Mouse (Mus musculus): ENCODE measurements around the gene Slc35b4. TPM values are rescaled to one million over a fixed set of nuclear protein-coding genes. Genes with fewer than 3 reads are reported as not detected.

Slc35b4 gene
- polyA plus RNA-seq, 1 experiment: 52.2 TPM

- H3K27ac ChIP-seq (ENCODE audit: insufficient read depth, low read length): no peak overlapping the region
- no peak overlapping the region for H3K4me3 ChIP-seq (ENCODE audit: insufficient read depth, low read length)
- no peaks in the 10 kb centered on the region for H3K4me1 ChIP-seq (ENCODE audit: control insufficient read depth, insufficient read depth, low read length)
- no peak for TF ChIP-seq CTCF (IDR thresholded peaks at IDR 0.05; ENCODE audit: extremely low read depth, insufficient read depth, low read length)
- TF ChIP-seq POLR2A (IDR thresholded peaks at IDR 0.05; ENCODE audit: extremely low read depth, insufficient read depth, low read length): no peak
Observed at GRCm38 (mm10) chr6:34146042-34146441, 30.9 kb downstream of the Slc35b4 start.

- TF ChIP-seq CTCF (IDR thresholded peaks at IDR 0.05; ENCODE audit: extremely low read depth, insufficient read depth, low read length) (no peak), POLR2A (IDR thresholded peaks at IDR 0.05; ENCODE audit: extremely low read depth, insufficient read depth, low read length) (no peak)
- Histone ChIP-seq H3K27ac (ENCODE audit: insufficient read depth, low read length) (no peak overlapping the region), H3K4me1 (ENCODE audit: control insufficient read depth, insufficient read depth, low read length) (no peaks in the 10 kb centered on the region), H3K4me3 (ENCODE audit: insufficient read depth, low read length) (no peak overlapping the region)
Observed at GRCm38 (mm10) chr6:34142931-34143330, 34.0 kb downstream of the Slc35b4 start.

DNA sequence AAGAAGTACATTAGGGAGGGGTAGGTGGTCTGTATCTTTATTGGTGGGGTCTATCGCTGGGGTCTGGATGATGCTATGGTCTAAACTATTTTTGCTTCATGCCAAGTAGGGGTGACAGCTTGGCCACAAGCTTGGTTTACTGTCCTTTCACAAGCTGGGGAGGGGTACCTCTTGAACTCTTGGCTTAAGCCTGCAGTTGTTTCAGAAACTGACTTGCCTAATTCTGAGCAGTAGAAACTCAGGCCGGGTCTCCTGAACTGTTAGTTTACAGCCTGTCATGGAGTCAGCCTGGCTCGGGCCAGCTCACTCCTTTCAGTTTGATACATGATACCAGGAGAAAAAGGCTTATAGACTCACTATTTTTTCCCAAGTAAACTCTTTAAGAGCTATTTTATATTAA lies 38.5 kb downstream of the Slc35b4 start:
- Histone ChIP-seq H3K27ac (ENCODE audit: insufficient read depth, low read length) (no peak overlapping the region), H3K4me3 (ENCODE audit: insufficient read depth, low read length) (no peak overlapping the region), H3K4me1 (ENCODE audit: control insufficient read depth, insufficient read depth, low read length) (no peaks in the 10 kb centered on the region)
- TF ChIP-seq POLR2A (IDR thresholded peaks at IDR 0.05; ENCODE audit: extremely low read depth, insufficient read depth, low read length) (no peak), CTCF (IDR thresholded peaks at IDR 0.05; ENCODE audit: extremely low read depth, insufficient read depth, low read length) (no peak)

GRCm38 (mm10) chr6:34132391-34132790 lies 44.5 kb downstream of the Slc35b4 start:
- H3K4me1 ChIP-seq (ENCODE audit: control insufficient read depth, insufficient read depth, low read length): no peaks in the 10 kb centered on the region
- H3K27ac ChIP-seq (ENCODE audit: insufficient read depth, low read length): no peak overlapping the region
- TF ChIP-seq POLR2A (IDR thresholded peaks at IDR 0.05; ENCODE audit: extremely low read depth, insufficient read depth, low read length) (no peak), CTCF (IDR thresholded peaks at IDR 0.05; ENCODE audit: extremely low read depth, insufficient read depth, low read length) (no peak)
- H3K4me3 ChIP-seq (ENCODE audit: insufficient read depth, low read length): no peak overlapping the region

- Histone ChIP-seq H3K27ac (ENCODE audit: insufficient read depth, low read length) (no peak overlapping the region), H3K4me1 (ENCODE audit: control insufficient read depth, insufficient read depth, low read length) (peaks cover 1% of the 10 kb centered on the region; the same call in 1 of the 2 replicates), H3K4me3 (ENCODE audit: insufficient read depth, low read length) (no peak overlapping the region)
- TF ChIP-seq POLR2A (IDR thresholded peaks at IDR 0.05; ENCODE audit: extremely low read depth, insufficient read depth, low read length) (no peak), CTCF (IDR thresholded peaks at IDR 0.05; ENCODE audit: extremely low read depth, insufficient read depth, low read length) (no peak)
Observed at GRCm38 (mm10) chr6:34129261-34129660, 47.6 kb downstream of the Slc35b4 start.

- no peak overlapping the region for H3K4me3 ChIP-seq (ENCODE audit: insufficient read depth, low read length)
- peaks cover 3% of the 10 kb centered on the region for H3K4me1 ChIP-seq (ENCODE audit: control insufficient read depth, insufficient read depth, low read length)
- H3K27ac ChIP-seq (ENCODE audit: insufficient read depth, low read length): no peak overlapping the region
- TF ChIP-seq CTCF (IDR thresholded peaks at IDR 0.05; ENCODE audit: extremely low read depth, insufficient read depth, low read length) (no peak), POLR2A (IDR thresholded peaks at IDR 0.05; ENCODE audit: extremely low read depth, insufficient read depth, low read length) (no peak)
Observed at GRCm38 (mm10) chr6:34124401-34124800, 52.5 kb downstream of the Slc35b4 start.

DNA sequence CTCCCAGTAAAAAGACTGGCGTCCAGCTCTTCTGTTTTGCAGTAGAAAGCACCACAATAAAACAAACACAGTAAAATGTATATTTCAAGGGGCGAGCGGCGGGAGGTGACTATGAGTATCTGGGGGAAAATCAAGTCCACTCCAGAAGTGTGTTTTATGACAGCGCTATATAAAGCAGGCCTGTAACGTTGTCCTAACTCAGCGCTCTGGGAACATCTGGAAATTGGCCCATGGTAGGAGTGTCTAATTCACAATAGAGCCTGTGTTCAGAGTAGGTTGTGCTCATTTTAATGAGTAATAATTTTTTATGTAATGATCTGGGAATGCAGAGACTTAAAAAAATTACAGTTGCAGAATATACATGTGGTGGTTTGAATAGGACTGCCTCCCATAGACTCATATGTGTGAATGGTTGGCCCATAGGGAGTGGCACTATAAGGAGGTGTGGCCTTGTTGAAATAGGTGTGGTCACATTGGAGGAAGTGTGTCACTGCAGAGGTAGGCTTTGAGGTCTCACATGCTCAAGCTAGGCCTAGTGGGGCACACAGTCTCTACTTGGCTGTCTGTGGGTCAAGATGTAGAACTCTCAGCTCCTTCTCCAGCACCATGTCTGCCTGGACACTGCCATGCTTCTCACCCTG lies 60.0 kb downstream of the Slc35b4 start:
- Histone ChIP-seq H3K4me3 (ENCODE audit: insufficient read depth, low read length) (no peak overlapping the region), H3K27ac (ENCODE audit: insufficient read depth, low read length) (no peak overlapping the region), H3K4me1 (ENCODE audit: control insufficient read depth, insufficient read depth, low read length) (no peaks in the 10 kb centered on the region)
- no peak for TF ChIP-seq CTCF (IDR thresholded peaks at IDR 0.05; ENCODE audit: extremely low read depth, insufficient read depth, low read length)
- no peak for TF ChIP-seq POLR2A (IDR thresholded peaks at IDR 0.05; ENCODE audit: extremely low read depth, insufficient read depth, low read length)

GRCm38 (mm10) chr6:34111406-34111805 lies 65.5 kb downstream of the Slc35b4 start:
- TF ChIP-seq POLR2A (IDR thresholded peaks at IDR 0.05; ENCODE audit: extremely low read depth, insufficient read depth, low read length): no peak
- no peak for TF ChIP-seq CTCF (IDR thresholded peaks at IDR 0.05; ENCODE audit: extremely low read depth, insufficient read depth, low read length)
- H3K4me3 ChIP-seq (ENCODE audit: insufficient read depth, low read length): no peak overlapping the region
- H3K4me1 ChIP-seq (ENCODE audit: control insufficient read depth, insufficient read depth, low read length): no peaks in the 10 kb centered on the region
- no peak overlapping the region for H3K27ac ChIP-seq (ENCODE audit: insufficient read depth, low read length)

DNA sequence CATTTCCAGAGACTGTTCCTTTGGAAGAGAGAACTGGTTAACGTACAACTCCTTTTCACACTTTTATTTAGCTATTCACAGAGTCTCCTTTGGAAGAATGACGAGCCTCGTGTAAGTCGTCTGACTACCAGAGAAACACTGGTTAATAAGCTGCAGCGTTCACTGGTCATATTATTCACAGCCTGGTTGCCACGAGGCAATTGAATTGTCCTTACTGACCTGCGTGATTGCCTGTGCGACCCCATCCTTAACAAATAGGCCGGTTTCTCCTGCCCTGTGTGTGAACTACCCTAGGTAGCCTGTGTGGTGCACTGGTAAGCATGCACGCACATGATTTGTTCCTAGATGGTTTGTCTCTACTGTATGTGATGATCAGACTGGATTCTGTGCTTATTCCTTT lies 66.3 kb downstream of the Slc35b4 start:
- Histone ChIP-seq H3K4me3 (ENCODE audit: insufficient read depth, low read length) (no peak overlapping the region), H3K27ac (ENCODE audit: insufficient read depth, low read length) (no peak overlapping the region), H3K4me1 (ENCODE audit: control insufficient read depth, insufficient read depth, low read length) (no peaks in the 10 kb centered on the region)
- TF ChIP-seq POLR2A (IDR thresholded peaks at IDR 0.05; ENCODE audit: extremely low read depth, insufficient read depth, low read length) (no peak), CTCF (IDR thresholded peaks at IDR 0.05; ENCODE audit: extremely low read depth, insufficient read depth, low read length) (no peak)

Other genes with a start within 250 kb of the Slc35b4 start
- 1.2 and 1.3 TPM in 2 replicates for gene Lrguk, start 147.7 kb downstream of the Slc35b4 start, polyA plus RNA-seq (2012; rRNA removed)
- 89.9 and 97.8 TPM in 2 replicates for gene Akr1b3, start 140.4 kb upstream of the Slc35b4 start, polyA plus RNA-seq (2012; rRNA removed)
- gene Akr1b8, start 177.0 kb upstream of the Slc35b4 start, polyA plus RNA-seq (2012; rRNA removed): 1.8 and 2.2 TPM in 2 replicates
- gene Akr1b10, start 207.1 kb upstream of the Slc35b4 start, polyA plus RNA-seq (2012; rRNA removed): 29.7 and 33.2 TPM in 2 replicates
- 0.10 TPM in 1 of 2 replicates, not detected in the other for gene Akr1b7, start 235.2 kb upstream of the Slc35b4 start, polyA plus RNA-seq (2012; rRNA removed)